Mouse (Mus musculus): ENCODE results near the gene Nek9.

- TF ChIP-seq GATA1 (IDR thresholded peaks at IDR 0.05; ENCODE audit: borderline replicate concordance, low read length) (no peak), FLI1 (IDR thresholded peaks at IDR 0.05; ENCODE audit: low read length) (no peak)
Observed at GRCm38 (mm10) chr12:85378271-85378670, 39.1 kb upstream of the Nek9 start.
